In the genomic region with DNA sequence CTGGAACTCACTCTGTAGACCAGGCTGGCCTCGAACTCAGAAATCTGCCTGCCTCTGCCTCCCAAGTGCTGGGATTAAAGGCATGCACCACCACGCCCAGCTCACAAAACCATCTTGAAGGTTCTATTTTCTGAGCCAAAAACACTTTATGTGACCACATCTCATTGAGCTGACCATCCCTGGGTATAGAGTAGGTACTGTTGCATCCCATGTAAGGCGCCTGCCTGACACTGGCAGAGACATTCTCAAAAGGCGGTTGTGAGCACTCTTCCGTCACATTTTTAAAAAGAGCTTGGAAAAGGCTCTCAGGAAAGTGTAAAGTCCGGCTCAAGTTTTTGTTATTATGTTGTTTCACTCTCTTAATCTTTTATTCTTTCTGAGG, we compare ENCODE assay signal across 8 mouse cellular contexts. TPM values are rescaled to one million over a fixed set of nuclear protein-coding genes. Genes with fewer than 3 reads are reported as not detected.
DNase-seq lines count a peak whose midpoint lies in the region; ATAC-seq lines count a peak whose summit lies in the region.

No protein-coding gene starts in this region.

- no peak for DNase-seq in kidney, postnatal 4 days
- no peak for DNase-seq in limb, embryonic 10.5 days (ENCODE audit: low spot score)
- DNase-seq in MN1 (ENCODE audit: low spot score) = no peak
- DNase-seq in layer of hippocampus, adult 11-12 months (ENCODE audit: low spot score) = no peak
- no peak for DNase-seq in heart, adult 11 months

- H3K27ac ChIP-seq in kidney, embryonic 16.5 days (ENCODE audit: low read length) = no peak overlapping the region
- peak overlapping the region; percentile 95; the same call in 1 of the 2 replicates for H3K27ac ChIP-seq in limb, embryonic 10.5 days
- no peak overlapping the region; the same call in 1 of the 2 replicates for H3K27ac ChIP-seq in midbrain, embryonic 16.5 days (ENCODE audit: low read length)

- H3K36me3 ChIP-seq in kidney, embryonic 16.5 days (ENCODE audit: insufficient read depth, low read length) = peaks cover 25% of the 10 kb centered on the region
- peaks cover 35% of the 10 kb centered on the region for H3K36me3 ChIP-seq in limb, embryonic 10.5 days
- peaks cover 36% of the 10 kb centered on the region for H3K36me3 ChIP-seq in midbrain, embryonic 16.5 days (ENCODE audit: control insufficient read depth, insufficient read depth, low read length)

- no peaks in the 10 kb centered on the region for H3K9me3 ChIP-seq in kidney, embryonic 16.5 days (ENCODE audit: low read length)
- no peaks in the 10 kb centered on the region for H3K9me3 ChIP-seq in limb, embryonic 10.5 days (replicated peaks)
- no peaks in the 10 kb centered on the region for H3K9me3 ChIP-seq in midbrain, embryonic 16.5 days (replicated peaks; ENCODE audit: control insufficient read depth, low read length, poor library complexity, severe bottlenecking)

- H3K9ac ChIP-seq in kidney, embryonic 16.5 days (replicated peaks; ENCODE audit: low read length) = no peak overlapping the region
- no peak overlapping the region for H3K9ac ChIP-seq in midbrain, embryonic 16.5 days (ENCODE audit: low read depth, low read length)

- 21% methylated on average over 5 of the region's 6 CpGs for WGBS in kidney, embryonic 16.5 days
- 35% methylated on average over 6 of the region's 6 CpGs for WGBS in limb, embryonic 10.5 days
- 26% methylated on average over 6 of the region's 6 CpGs for WGBS in midbrain, embryonic 16.5 days

- peaks cover 19% of the 10 kb centered on the region for H3K4me1 ChIP-seq in kidney, embryonic 16.5 days (ENCODE audit: insufficient read depth, low read length)
- H3K4me1 ChIP-seq in limb, embryonic 10.5 days = peaks cover 24% of the 10 kb centered on the region
- peaks cover 13% of the 10 kb centered on the region for H3K4me1 ChIP-seq in midbrain, embryonic 16.5 days (ENCODE audit: control insufficient read depth, insufficient read depth, low read length)

- H3K4me2 ChIP-seq in kidney, embryonic 16.5 days (replicated peaks; ENCODE audit: low read depth, low read length) = peak overlapping the region; percentile 15; the same call in 1 of the 2 replicates
- peak overlapping the region; percentile 56; the same call in 1 of the 2 replicates for H3K4me2 ChIP-seq in midbrain, embryonic 16.5 days (ENCODE audit: low read length)

- peak; percentile 33; the same call in 1 of the 2 replicates for ATAC-seq in kidney, embryonic 16.5 days (ENCODE audit: low FRiP score, low TSS enrichment)
- peak; percentile 23 for ATAC-seq in erythroid progenitor cell, adult 5-6 weeks (replicated peaks; ENCODE audit: low FRiP score, poor library complexity, severe bottlenecking)
- ATAC-seq in midbrain, embryonic 16.5 days = peak; percentile 49

- no peak overlapping the region for H3K4me3 ChIP-seq in kidney, embryonic 16.5 days (ENCODE audit: low read length)
- peak overlapping the region; percentile 68 for H3K4me3 ChIP-seq in limb, embryonic 10.5 days
- H3K4me3 ChIP-seq in midbrain, embryonic 16.5 days (ENCODE audit: low read depth, low read length) = peak overlapping the region; percentile 66

- H3K27me3 ChIP-seq in kidney, embryonic 16.5 days (ENCODE audit: insufficient read depth, low read length) = no peaks in the 10 kb centered on the region
- peaks cover 15% of the 10 kb centered on the region for H3K27me3 ChIP-seq in limb, embryonic 10.5 days (ENCODE audit: low read depth, poor library complexity, severe bottlenecking)
- H3K27me3 ChIP-seq in midbrain, embryonic 16.5 days (ENCODE audit: control insufficient read depth, insufficient read depth, low read depth, low read length) = no peaks in the 10 kb centered on the region

RNA-seq across cellular contexts. Expression of a gene that starts 0.4 kb away (rescaled TPM):
- polyA plus RNA-seq in kidney, embryonic 16.5 days (2015; fragmentation: Nextera tagmentation; extraction: Ambion mirVana) = 79.3 and 82.9 TPM in 2 replicates
- 2.9 and 4.2 TPM in 2 replicates for total RNA-seq in erythroid progenitor cell, adult 5-6 weeks (2015; ENCODE audit: low replicate concordance)
- 0.91 and 4.5 TPM in 2 replicates for total RNA-seq in erythroid progenitor cell, adult 5-6 weeks (2017; ENCODE audit: low replicate concordance)
- 52.9 and 61.1 TPM in 2 replicates for polyA plus RNA-seq in limb, embryonic 10.5 days (2016; fragmentation: Nextera tagmentation; extraction: Ambion mirVana)
- 46.9 and 48.5 TPM in 2 replicates for polyA plus RNA-seq in midbrain, embryonic 16.5 days (2015; fragmentation: Nextera tagmentation; extraction: Ambion mirVana)

RNA-seq across cellular contexts. Expression of a gene that starts 15.8 kb away (rescaled TPM):
- polyA plus RNA-seq in kidney, embryonic 16.5 days (2015; fragmentation: Nextera tagmentation; extraction: Ambion mirVana) = 0.16 TPM in 1 of 2 replicates, not detected in the other
- not detected in 2 replicates for total RNA-seq in erythroid progenitor cell, adult 5-6 weeks (2015; ENCODE audit: low replicate concordance)
- total RNA-seq in erythroid progenitor cell, adult 5-6 weeks (2017; ENCODE audit: low replicate concordance) = not detected in 2 replicates
- polyA plus RNA-seq in limb, embryonic 10.5 days (2016; fragmentation: Nextera tagmentation; extraction: Ambion mirVana) = 0.14 TPM in 1 of 2 replicates, not detected in the other
- 3.2 and 3.5 TPM in 2 replicates for polyA plus RNA-seq in midbrain, embryonic 16.5 days (2015; fragmentation: Nextera tagmentation; extraction: Ambion mirVana)

RNA-seq across cellular contexts. Expression of a gene that starts 18.8 kb away (rescaled TPM):
- polyA plus RNA-seq in kidney, embryonic 16.5 days (2015; fragmentation: Nextera tagmentation; extraction: Ambion mirVana) = 0.21 and 0.29 TPM in 2 replicates
- 1.3 TPM in 1 of 2 replicates, not detected in the other for total RNA-seq in erythroid progenitor cell, adult 5-6 weeks (2015; ENCODE audit: low replicate concordance)
- not detected in 2 replicates for total RNA-seq in erythroid progenitor cell, adult 5-6 weeks (2017; ENCODE audit: low replicate concordance)
- 0.23 and 0.38 TPM in 2 replicates for polyA plus RNA-seq in limb, embryonic 10.5 days (2016; fragmentation: Nextera tagmentation; extraction: Ambion mirVana)
- polyA plus RNA-seq in midbrain, embryonic 16.5 days (2015; fragmentation: Nextera tagmentation; extraction: Ambion mirVana) = 0.68 and 0.80 TPM in 2 replicates

RNA-seq across cellular contexts. Expression of a gene that starts 18.9 kb away (rescaled TPM):
- 6.1 and 6.8 TPM in 2 replicates for polyA plus RNA-seq in kidney, embryonic 16.5 days (2015; fragmentation: Nextera tagmentation; extraction: Ambion mirVana)
- 2.2 TPM in 1 of 2 replicates, not detected in the other for total RNA-seq in erythroid progenitor cell, adult 5-6 weeks (2015; ENCODE audit: low replicate concordance)
- 11.3 TPM in 1 of 2 replicates, not detected in the other for total RNA-seq in erythroid progenitor cell, adult 5-6 weeks (2017; ENCODE audit: low replicate concordance)
- polyA plus RNA-seq in limb, embryonic 10.5 days (2016; fragmentation: Nextera tagmentation; extraction: Ambion mirVana) = 5.3 and 5.6 TPM in 2 replicates
- polyA plus RNA-seq in midbrain, embryonic 16.5 days (2015; fragmentation: Nextera tagmentation; extraction: Ambion mirVana) = 4.9 and 5.0 TPM in 2 replicates

RNA-seq across cellular contexts. Expression of a gene that starts 27.6 kb away (rescaled TPM):
- 0.29 and 0.32 TPM in 2 replicates for polyA plus RNA-seq in kidney, embryonic 16.5 days (2015; fragmentation: Nextera tagmentation; extraction: Ambion mirVana)
- total RNA-seq in erythroid progenitor cell, adult 5-6 weeks (2015; ENCODE audit: low replicate concordance) = not detected in 2 replicates
- total RNA-seq in erythroid progenitor cell, adult 5-6 weeks (2017; ENCODE audit: low replicate concordance) = not detected in 2 replicates
- 0.26 and 1.3 TPM in 2 replicates for polyA plus RNA-seq in limb, embryonic 10.5 days (2016; fragmentation: Nextera tagmentation; extraction: Ambion mirVana)
- 0.82 and 0.99 TPM in 2 replicates for polyA plus RNA-seq in midbrain, embryonic 16.5 days (2015; fragmentation: Nextera tagmentation; extraction: Ambion mirVana)
